Mouse (Mus musculus): ENCODE data around the gene Tmem232. TPM values are rescaled to one million over a fixed set of nuclear protein-coding genes. Genes with fewer than 3 reads are reported as not detected.

The Tmem232 gene
- not detected for polyA plus RNA-seq (2015; fragmentation: Illumina TruSeq; extraction: RNeasy Lipid Tissue Mini Kit (QIAGEN cat#74804); ENCODE audit: insufficient read depth, low read depth, low replicate concordance)

GRCm38 (mm10) chr17:65540441-65541272 lies at the start of gene Tmem232:
Gene Tmem232, minus strand, starts transcription at chr17:65540782.

Other genes with a start within 250 kb of the Tmem232 start
- 12.2 TPM for gene Vapa, start 72.8 kb upstream of the Tmem232 start, polyA plus RNA-seq (2015; fragmentation: Illumina TruSeq; extraction: RNeasy Lipid Tissue Mini Kit (QIAGEN cat#74804); ENCODE audit: insufficient read depth, low read depth, low replicate concordance)
- gene Txndc2, start 101.4 kb upstream of the Tmem232 start, polyA plus RNA-seq (2015; fragmentation: Illumina TruSeq; extraction: RNeasy Lipid Tissue Mini Kit (QIAGEN cat#74804); ENCODE audit: insufficient read depth, low read depth, low replicate concordance): not detected
- 3.2 TPM for gene Rab31, start 232.0 kb upstream of the Tmem232 start, polyA plus RNA-seq (2015; fragmentation: Illumina TruSeq; extraction: RNeasy Lipid Tissue Mini Kit (QIAGEN cat#74804); ENCODE audit: insufficient read depth, low read depth, low replicate concordance)
- gene Ppp4r1, start 241.8 kb upstream of the Tmem232 start, polyA plus RNA-seq (2015; fragmentation: Illumina TruSeq; extraction: RNeasy Lipid Tissue Mini Kit (QIAGEN cat#74804); ENCODE audit: insufficient read depth, low read depth, low replicate concordance): 15.8 TPM